Mouse (Mus musculus) heart, postnatal 14 days (tissue): ENCODE measurements around the gene Ick. TPM values are rescaled to one million over a fixed set of nuclear protein-coding genes. Genes with fewer than 3 reads are reported as not detected.
A peak's percentile ranks its signal among the peaks of the same experiment; 100 is the strongest.
"Not testable (repeated sequence)": the region's sequence is repeated elsewhere in the genome, so short reads cannot be mapped to it uniquely, and the experiment has no call there.

Experiments used
- DNase-seq, 2 experiments: peaks; one replicate each; pipeline ENCODE4 v3.0.0; 2021 to 2022
- intact Hi-C: fragments of 180-260 bp; cut with DNase I; formaldehyde crosslinking; loops from one replicate; pipeline ENCODE4 v1.15.1; 2025
- long read RNA-seq, 2 experiments: library from polyadenylated mRNA; stranded (forward); transcript quantifications; one replicate each; pipeline ENCODE4 v2.0.0; 2021
- total RNA-seq, 2 experiments: library from RNA; stranded (reverse); gene quantifications; 2 replicates each; pipeline ENCODE4 v1.2.3; 2021

Gene Ick
- 10 to 100 TPM; 16.2 to 16.6 TPM for total RNA-seq
- long read RNA-seq, experiment 1, full-length matches to known transcripts, result 13 of 18 reads
- long read RNA-seq, experiment 1, partial matches to known transcripts, result 1 of 18 reads
- long read RNA-seq, experiment 1, other reads (novel, unspliced or antisense), result 4 of 18 reads
- long read RNA-seq, experiment 2, full-length matches to known transcripts, result 12 of 18 reads
- long read RNA-seq, experiment 2, partial matches to known transcripts, result 1 of 18 reads
- long read RNA-seq, experiment 2, other reads (novel, unspliced or antisense), result 5 of 18 reads

DNA sequence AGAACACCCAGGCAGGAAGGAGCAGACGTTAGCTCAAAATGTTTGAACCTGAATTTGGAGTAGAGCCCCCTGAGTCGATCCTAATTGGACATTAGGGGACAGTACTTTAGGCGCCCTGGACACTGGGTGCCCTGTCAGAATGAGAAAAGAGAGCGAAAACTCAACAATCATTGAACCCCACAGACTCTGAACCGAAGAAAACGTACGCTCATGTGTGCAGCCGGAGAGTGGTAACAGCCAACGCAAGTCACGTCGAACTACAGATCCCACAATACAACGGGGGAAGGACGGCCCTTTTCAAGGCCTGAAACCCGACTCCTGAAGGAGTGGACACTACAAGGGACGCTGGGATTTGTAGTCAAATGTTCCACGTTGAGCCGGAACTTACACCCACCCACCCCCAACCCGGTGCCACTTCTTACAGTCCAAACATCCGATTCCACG lies at the start of gene Ick, which contains the start of gene Fbxo9:
Ick (plus strand) TSS at position 397 of the 444 bp plus-strand sequence.
Fbxo9 (minus strand) TSS at position 270 of the 444 bp plus-strand sequence.
- intact Hi-C loops, result loop anchor here (10.0 kb wide), 1 partner anchor 336 kb away; the partner anchor contains the start of genes Cgas, Gm17324 and Mto1
- DNase-seq, result peak; percentile 81 to 88

DNA sequence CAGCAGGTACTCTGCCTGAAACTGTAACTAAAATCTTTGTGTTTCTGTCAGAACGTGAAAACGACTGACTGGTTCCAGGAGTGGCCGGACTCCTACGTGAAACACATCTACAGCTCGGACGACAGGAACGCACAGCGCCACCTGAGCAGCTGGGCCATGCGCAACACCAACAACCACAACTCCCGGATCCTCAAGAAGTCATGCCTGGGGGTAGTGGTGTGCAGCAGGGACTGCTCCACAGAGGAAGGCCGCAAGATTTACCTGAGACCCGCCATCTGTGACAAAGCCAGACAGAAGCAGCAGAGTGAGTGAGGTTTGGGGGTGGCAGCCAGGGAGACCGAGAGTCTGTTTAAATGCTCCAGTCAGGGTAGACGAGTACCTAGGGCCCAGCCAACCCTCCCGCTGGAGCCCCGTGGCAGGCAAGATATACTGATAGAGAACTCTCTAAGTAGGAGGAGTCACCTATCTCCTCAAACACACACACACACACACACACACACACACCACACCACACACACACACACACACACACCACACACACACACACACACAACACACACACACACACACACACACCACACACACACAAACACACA lies 49.4 kb upstream of the Ick start:
- intact Hi-C loops, result no loop called here
- no peak for DNase-seq

DNA sequence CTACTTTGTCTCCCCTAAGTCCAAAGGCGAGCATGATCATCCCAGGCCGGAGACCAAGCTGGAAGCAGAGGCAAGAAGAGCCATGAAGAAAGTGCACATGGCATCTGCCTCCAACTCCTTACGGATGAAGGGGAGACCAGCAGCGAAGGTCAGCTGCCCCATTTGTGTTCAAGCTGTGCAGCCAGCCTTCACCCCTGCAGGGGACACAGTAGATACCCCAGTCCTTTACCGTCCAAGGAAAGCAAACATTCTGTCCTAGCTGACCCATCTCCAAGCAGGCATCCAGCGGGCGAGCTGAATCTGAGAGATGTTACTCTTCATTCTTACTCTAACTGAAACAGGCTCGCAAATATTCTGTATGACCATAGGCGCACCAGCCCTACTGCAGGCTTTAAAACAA lies 46.6 kb upstream of the Ick start:
- no peak for DNase-seq

DNA sequence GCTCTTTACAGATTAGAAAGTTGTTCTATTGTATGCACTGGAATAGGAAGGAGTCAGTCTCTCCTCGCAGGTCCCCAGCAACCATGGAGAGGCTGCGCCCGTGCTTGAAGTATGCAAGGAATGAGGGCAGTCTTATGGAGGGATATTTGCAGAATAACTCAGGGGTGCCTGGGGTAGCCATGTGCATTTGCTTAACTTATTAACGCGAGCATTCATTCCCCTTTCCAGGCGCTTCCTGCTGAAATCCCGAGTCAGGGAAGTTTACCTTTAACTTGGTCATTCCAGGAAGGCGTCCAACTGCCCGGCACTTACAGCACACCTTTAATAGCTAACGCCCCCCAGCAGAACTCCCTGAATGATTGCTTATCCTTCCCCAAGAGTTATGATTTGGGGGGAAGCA lies 44.9 kb upstream of the Ick start:
- no peak for DNase-seq
- intact Hi-C loops, result no loop called here

More for the DNA sequence above, 46.6 kb upstream of the Ick start:
- intact Hi-C loops, result no loop called here

DNA sequence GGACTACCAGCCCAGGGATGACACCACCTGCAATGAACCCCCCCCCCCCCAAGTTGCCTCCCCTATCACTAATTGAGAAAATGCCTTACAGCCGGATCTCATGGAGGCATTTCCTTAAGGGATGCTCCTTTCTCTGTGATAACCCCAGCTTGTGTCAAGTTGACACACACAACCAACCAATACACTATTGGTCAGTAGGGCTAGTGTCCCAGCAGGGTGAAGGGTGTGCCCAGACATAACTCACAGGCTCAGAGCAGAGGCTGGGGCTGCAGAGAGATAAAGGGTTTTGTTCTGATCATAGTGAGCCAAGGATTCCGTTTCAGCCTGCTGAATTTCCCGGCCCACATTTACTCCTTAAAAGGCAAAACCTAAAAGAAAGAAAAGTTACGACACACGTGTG lies 38.5 kb upstream of the Ick start:
- no peak for DNase-seq
- intact Hi-C loops, result no loop called here

DNA sequence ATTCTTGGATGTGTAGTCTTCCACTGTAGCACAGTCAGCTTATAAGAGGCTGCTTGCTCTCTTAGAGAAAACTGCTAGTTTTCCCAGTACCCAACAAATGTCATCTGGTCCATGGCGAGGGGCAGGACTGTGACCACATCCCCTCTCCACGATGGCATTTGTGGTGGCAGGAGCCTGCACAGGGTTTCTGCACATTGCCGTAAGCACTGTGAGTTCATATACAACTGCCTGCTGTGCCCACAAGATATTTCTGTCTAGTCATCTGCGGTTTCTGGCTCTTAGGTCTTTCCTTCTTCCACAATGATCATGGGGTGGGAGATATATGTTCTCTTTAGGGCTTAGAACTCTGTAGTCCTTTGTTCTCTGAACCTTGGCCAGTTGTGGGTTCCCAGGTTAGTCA lies 37.4 kb upstream of the Ick start:
- no peak for DNase-seq
- intact Hi-C loops, result no loop called here

DNA sequence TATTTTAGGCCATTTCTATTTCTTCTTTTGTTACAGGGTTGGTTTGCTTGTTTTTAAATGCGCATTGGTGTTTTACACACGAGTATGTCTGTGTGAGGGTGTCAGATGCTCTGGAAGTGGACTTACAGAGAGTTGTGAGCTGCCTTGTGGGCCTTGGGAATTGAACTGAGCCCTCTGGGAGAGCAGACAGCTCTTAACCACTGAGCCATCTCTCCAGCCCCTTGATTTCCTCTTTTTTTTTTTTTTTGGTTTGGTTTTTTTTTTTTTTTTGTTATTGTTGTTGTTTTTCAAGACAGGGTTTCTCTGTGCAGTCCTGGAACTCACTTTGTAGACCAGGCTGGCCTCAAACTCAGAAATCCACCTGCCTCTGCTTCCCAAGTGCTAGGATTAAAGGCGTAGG lies 35.7 kb upstream of the Ick start:
- intact Hi-C loops, DNase-seq: not testable (repeated sequence)

DNA sequence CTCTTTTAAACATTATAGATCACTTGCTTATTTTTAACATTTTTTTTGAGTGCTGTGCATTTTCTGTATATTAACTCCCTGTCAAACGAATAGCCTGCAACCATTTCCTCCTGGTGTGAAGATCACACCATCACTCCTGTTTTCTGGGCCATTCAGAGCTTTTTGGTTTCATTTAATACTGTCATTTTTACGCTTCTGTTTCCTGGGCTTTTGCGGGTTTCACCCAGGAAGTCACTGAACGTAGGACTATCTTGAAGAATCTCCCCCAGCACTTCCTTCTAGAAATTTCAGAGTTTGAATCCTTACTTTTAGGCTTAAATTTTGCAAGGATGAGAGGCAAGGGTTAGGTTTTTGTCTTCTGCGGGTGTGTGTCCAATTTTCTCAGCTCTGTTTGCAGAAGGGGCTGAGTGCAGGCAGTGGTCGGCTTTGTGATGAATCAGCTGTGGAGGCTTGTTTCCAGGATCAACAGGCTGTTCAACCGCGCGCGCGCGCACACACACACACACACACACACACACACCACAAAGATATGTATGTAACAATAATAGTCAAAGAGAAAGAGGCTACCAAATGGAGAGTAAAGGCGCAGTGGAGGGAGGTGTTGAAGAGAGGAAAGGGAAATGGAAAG lies 35.2 kb upstream of the Ick start:
- no peak for DNase-seq
- intact Hi-C loops, result no loop called here

DNA sequence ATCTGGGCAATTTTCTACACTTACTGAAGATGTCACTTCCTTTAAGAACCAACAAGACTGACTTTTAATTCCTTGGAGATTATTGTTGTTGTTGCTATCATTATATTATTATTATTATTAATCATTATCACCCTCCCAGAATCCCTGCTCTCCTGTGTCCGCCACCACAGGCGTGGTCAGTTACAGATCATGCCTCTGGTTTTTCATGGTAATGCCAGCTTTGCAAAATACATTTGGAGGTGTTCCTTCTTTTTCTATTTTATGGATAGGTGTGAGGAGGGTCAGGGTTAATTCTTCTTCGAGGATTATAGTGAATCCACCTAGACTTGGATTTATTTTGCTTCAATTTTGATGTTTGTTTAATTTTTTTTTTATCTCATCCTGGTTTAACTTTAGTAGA lies 33.7 kb upstream of the Ick start:
- intact Hi-C loops, result no loop called here
- DNase-seq, result no peak

DNA sequence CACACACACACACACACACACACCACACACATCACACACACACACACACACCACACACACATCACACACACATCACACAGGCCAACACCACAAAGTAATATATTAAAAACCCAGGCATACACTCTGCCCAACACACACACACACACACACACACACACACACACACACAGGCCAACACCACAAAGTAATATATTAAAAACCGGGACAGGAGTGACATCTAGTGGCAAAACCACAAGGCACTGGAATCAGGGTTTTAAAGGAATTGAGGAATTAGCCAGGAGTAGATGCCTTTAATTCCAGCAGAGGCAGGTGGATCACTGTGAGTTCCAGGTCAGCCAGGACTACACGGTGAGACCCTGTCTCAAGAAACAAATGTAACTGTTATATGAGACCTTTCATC lies 30.8 kb upstream of the Ick start:
- intact Hi-C loops, result no loop called here

DNA sequence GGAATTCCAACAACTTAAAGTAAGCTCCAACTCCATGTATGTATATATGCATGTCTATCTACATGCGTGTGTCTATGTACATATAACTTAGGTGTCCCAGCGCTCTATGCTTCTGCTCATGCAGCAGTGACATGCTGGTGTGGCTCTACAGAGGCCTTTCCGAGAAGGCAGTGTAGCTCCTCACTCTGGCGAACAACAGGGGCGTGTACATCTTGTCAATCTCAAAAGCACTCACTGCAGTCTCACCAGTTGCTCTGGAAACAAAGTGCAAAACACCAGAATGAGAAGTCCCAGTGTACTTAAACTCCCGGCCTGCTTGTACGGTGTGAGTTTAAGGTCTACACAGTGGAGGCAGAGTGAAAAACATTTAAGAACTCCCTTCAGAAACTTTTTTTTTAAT lies 27.2 kb upstream of the Ick start:
- DNase-seq, result no peak
- intact Hi-C loops, result no loop called here

More for the DNA sequence above, 30.8 kb upstream of the Ick start:
- no peak for DNase-seq

DNA sequence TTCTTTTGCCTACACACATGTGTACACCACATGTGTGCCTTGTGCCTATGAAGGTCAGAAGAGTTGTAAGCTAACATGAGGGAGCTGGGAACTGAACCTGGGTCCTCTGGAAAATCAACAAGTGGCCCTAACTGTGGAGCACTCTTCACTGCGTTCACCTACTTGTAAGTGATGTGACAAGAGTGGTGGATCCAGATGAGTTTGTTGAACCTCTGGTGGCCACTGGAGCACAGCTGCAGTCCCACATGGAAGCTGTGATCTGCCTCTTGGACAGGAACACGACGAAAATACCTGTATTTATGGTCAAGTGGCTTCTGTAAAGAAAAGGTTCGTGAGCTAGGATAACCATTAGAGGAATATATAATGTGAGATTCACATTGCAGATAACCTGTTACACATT lies 24.7 kb upstream of the Ick start:
- intact Hi-C loops, result no loop called here
- DNase-seq, result no peak

DNA sequence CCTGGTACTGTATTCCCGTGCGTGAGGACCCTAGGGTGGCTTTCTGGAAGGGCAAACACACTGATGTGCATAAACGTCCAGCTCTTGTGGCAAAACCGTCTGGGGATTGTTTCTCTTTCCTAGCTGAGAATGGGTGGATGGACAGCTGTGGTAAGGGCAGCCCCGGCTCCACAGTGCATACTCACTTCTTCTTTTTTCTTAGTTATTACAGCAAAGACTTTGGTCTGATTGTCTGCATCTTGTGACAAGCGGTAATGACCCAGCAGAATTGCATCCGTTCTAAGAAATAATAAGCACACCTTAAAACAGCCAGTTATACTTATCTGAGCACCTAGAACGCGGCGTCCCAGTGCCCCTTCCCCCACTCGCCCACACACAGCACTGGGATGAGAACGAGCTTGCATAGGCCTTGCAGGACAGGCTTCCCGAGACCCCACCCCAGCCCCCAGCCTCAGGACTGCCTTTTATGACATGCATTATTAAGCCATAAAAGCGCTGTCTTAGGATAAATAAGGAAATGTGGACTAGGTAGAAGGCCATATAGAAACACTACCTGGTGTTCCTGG lies 23.2 kb upstream of the Ick start:
- intact Hi-C loops, result no loop called here
- no peak for DNase-seq

DNA sequence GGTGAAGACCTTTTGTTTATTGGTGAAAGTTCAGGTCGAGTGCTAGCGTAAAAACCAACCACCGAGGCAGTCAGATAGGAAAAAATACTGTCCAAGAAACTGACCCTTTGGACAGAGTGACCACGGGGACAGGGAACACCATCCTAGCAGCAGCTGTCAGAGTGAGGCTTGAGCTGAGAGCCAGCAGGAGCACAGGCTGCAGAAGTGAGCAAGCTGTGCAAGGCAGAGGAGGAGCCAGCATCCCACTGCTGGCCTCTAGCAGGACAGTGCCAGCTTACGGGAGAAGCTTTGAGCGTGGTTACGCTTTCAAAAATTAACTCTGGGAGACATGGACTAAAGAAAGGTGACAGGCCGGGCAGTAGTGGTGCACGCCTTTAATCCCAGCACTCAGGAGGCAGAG lies 21.2 kb upstream of the Ick start:
- no peak for DNase-seq

DNA sequence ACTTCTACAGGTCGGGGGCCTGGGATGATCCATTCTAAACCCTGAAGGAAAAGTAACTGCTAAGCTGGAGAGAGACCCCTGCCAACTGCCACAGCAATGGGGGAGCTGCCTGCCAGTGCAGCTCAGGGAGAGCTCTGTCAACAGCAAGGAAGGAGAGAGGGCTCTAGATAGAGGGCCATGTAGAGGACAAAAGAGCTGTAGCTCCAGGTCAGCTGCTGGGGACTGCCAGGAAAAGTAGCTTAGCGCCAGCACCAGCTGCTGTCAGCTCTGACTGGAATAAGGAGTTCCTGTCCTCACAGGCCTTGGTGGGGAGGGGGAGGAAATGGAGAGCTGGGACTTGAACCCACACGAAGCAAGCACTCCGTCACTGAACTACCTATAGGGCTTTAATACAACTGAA lies 20.5 kb upstream of the Ick start:
- peak; percentile 9 to 25 for DNase-seq
- intact Hi-C loops, result no loop called here

More for the DNA sequence above, 21.2 kb upstream of the Ick start:
- intact Hi-C loops, result no loop called here

DNA sequence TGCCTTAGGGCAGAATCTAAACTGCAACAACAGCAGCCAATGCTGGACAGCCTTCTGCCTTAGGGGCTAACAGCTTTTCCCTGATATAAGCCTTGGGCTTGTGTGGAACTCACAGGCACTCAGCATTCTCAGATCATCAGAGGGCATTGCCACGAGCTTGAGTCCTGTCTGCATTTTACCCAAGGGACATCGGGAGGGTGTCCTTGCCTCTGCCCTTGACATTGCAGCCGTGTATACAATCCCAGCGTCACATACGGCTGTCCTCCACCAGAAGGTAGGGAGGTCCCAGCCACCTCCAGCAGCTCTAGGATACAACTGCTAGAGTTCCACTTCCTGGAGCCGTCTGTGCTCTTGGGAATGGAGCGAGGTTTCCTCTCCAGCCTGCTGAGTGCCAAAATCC lies 20.0 kb upstream of the Ick start:
- peak in 1 of 2 experiments; percentile 12 for DNase-seq
- intact Hi-C loops, result no loop called here

DNA sequence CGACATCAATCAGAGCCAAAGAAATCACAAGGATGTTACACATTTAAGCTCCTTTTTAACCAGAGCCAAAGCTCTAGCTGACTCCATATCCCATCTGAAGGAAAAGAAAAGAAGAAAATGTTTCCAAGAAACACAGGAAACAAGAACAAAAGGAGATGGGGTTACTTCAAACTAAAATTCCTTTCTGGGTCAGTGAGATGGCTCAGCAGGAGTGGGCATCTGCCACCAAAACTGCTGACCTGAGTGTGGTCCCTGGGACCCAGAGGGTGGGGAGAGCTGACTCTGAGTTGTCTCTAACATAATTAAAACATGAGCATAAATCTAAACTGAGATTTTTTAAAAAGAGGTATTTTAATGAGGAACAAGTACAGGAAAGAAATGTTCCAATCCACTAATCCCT lies 19.1 kb upstream of the Ick start:
- intact Hi-C loops, result no loop called here
- DNase-seq, result no peak

DNA sequence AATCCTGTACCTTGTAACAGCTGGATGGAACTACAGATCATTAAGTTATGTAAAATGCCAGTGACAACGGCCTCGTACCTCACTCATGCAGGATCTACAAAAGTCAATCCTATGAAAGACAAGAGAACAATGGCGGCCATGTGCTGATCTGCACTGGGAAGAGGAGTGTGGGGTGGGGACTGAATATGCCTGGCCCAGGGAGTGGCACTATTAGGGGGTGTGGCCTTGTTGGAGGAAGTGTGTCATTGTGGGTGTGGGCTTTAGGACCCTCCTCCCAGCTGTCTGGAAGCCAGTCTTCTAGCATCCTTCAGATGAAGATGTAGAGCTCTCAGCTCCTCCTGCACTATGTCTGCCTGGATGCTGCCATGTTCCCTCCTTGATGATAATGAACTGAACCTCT lies 18.4 kb upstream of the Ick start:
- DNase-seq, result no peak
- intact Hi-C loops, result no loop called here

DNA sequence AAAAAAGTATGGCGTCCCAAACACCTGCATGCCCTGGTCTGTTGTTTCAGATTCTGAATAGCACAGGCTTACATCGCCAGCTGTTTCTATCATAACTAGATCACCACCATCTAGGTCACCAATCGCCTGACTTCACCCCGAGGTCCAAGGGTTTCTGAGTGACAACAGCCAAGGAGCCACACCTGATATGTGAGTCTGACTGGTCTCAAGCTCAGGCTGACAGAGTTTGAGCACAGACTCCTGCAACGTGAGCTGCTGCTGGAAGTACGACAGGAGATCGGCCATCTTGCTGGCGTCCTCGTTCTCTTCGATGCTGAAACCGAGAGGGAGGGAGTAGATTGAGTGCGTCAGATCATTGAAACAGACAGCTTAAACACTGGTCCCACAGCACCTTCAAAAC lies 13.3 kb upstream of the Ick start:
- DNase-seq, result no peak
- intact Hi-C loops, result no loop called here

DNA sequence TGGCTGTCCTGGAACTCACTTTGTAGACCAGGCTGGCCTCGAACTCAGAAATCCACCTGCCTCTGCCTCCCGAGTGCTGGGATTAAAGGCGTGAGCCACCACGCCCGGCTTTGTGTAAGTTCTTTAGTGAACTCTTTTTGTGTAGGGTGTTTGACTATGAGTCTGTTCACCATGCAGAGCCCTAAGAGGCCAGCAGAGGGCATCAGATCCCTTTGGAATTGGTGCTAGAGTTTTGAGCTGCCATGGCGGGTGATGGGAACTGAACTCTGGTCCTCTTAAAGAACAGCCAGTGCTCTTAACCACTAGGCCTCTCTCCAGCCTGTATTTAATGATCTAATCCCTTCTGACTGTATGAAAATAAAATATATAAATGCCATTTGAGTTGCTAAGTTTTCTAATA lies 12.6 kb upstream of the Ick start:
- no peak for DNase-seq
- intact Hi-C loops, result no loop called here

DNA sequence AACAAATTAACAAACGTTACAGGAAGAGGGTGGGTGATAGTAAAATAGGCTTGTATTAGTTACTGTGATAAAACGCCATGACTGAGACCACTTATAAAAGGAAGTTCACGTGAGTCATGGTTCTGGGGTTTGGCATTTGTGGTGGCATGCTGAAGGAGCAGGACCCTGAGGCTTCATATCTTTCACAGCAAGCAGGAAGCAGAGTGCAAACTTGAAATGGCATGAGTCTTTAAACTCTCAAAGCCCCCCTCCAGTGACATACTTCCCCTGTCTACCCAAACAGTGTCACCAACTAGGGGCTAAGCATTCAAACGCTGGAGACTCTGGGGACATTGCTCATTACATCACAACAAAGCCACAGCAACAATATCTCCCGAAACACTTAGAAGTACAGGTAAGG lies 8.0 kb upstream of the Ick start:
- no peak for DNase-seq
- intact Hi-C loops, result loop anchor here (10.0 kb wide), 1 partner anchor 344 kb away; the partner anchor contains the start of genes Cgas, Gm17324 and Mto1
